Mouse (Mus musculus) testis, adult 2 months (tissue): Measurements from ENCODE around the gene Reep3. TPM values are rescaled to one million over a fixed set of nuclear protein-coding genes. Genes with fewer than 3 reads are reported as not detected.

ENCODE experiments used
- H3K27ac ChIP-seq: fragments of 200-500 bp; 2 replicates; pipeline ENCODE4 v1.5.1; 2012; ENCODE audit warnings: low read depth, low read length; ENCODE audit not compliant: control insufficient read depth, insufficient read depth
- H3K27me3 ChIP-seq: fragments of 200-500 bp; 2 replicates; pipeline ENCODE4 v1.6.1; 2012; ENCODE audit warnings: mild to moderate bottlenecking, low read length, moderate library complexity; ENCODE audit not compliant: control insufficient read depth, insufficient read depth
- H3K36me3 ChIP-seq: fragments of 200-500 bp; 2 replicates; pipeline ENCODE4 v1.6.1; 2012; ENCODE audit warnings: mild to moderate bottlenecking, low read length; ENCODE audit not compliant: control insufficient read depth, insufficient read depth
- H3K4me1 ChIP-seq: fragments of 200-500 bp; 2 replicates; pipeline ENCODE4 v1.6.1; 2012; ENCODE audit warnings: low read length; ENCODE audit not compliant: control insufficient read depth, insufficient read depth
- H3K4me3 ChIP-seq: fragments of 200-500 bp; 2 replicates; pipeline ENCODE4 v1.5.1; 2012; ENCODE audit warnings: low read depth, mild to moderate bottlenecking, low read length, moderate library complexity, mixed read lengths; ENCODE audit not compliant: control insufficient read depth
- CTCF ChIP-seq: fragments of 200-500 bp; IDR thresholded peaks from 2 replicates; pipeline ENCODE4 v1.5.1; 2012; ENCODE audit warnings: low read depth, mild to moderate bottlenecking, inconsistent platforms, low read length, moderate library complexity; ENCODE audit not compliant: control insufficient read depth, insufficient read depth, insufficient replicate concordance
- POLR2A ChIP-seq: fragments of 200-500 bp; IDR thresholded peaks from 2 replicates; pipeline ENCODE4 v1.6.1; 2012; ENCODE audit warnings: low read depth, mild to moderate bottlenecking, inconsistent platforms, low read length, moderate library complexity; ENCODE audit not compliant: control insufficient read depth
- polyA plus RNA-seq: library from polyadenylated mRNA; depleted of rRNA; stranded (reverse); fragments of >200 nt; gene quantifications from 2 replicates; pipeline ENCODE4 v1.2.3, GENCODE M21; 2012

The Reep3 gene
- polyA plus RNA-seq, 1 experiment: 2.3 TPM

DNA sequence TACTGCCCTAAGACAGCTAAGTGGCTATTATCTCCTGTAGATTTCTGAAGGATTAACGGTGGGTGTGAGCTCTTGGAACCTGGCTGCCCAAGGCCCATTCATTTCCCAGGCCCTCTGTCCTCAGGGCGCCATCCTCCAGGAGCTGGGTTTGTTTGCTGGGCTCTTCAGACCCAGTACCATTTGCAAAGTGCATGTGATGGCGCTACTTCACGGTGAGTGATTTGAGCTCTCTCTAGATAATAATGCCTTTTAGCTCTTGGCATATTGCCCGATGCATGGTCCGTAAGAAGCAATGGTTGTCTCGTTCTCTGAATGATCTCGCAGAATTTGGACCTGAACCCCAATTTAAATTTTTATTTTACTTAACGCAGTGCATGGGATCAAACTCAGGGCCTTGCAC is 11.4 kb upstream of the Reep3 start:
- TF ChIP-seq CTCF (no peak), POLR2A (no peak)
- Histone ChIP-seq H3K4me1 (no peaks in the 10 kb centered on the region), H3K4me3 (no peak overlapping the region), H3K27me3 (no peaks in the 10 kb centered on the region), H3K27ac (no peak overlapping the region), H3K36me3 (no peaks in the 10 kb centered on the region)

DNA sequence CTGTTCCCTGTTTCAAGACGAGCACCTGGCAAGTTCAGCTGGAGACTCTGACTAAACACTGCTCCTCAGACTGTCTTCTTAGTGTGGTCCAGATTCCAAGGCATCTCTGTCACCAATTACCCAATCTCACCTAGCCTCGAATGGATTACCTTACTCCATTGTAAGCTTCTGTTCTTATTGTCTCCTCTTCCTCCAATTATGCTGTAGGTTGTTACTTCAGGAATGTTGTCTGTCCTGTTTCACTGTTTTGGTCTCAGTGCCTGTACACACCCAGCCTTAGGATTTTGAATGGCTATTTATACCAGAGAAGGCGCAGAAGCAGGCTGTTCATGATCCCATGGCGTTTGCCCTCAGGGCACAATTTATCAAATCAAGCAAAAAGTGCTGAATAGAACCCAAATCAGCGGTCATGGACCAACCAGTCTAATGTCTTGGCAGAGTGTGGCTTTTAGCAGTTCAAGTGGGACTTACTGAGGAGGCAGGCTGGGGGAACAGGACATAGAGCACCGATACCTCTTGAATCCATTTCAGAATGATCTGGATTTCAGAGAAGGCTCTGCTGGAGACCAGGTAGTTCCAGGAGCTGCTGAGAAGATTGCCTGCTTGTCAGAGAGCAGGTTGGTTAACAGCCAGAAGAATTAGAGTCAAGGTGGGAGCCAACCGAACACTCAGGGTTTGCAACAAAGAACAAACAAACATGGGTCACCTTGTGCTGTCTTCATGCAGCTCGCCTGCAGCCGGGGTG is 10.4 kb upstream of the Reep3 start:
- TF ChIP-seq CTCF: no peak
- Histone ChIP-seq H3K4me1 (no peaks in the 10 kb centered on the region), H3K36me3 (no peaks in the 10 kb centered on the region), H3K4me3 (no peak overlapping the region), H3K27ac (no peak overlapping the region), H3K27me3 (no peaks in the 10 kb centered on the region)

DNA sequence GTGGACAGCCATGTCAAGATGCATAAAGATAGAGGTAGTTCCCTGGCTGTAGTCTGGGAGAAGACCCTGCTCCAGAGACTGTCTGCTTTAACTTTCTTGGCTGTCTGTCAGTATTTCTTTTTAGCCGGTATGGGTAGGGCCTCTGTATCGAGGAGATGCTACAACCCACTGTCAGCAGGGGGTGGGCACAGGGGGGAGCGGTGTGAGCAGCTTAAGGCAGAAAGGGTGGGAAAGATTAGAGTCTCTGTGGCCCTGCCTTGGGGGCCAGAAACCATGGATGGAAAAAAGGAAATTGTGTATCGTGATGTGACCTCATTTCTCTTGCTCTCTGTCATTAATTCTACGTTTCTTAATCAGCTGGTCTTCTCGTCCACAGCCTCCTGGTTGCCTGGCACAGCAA is 9.7 kb upstream of the Reep3 start:
- no peak for TF ChIP-seq POLR2A
- H3K27me3 ChIP-seq: no peaks in the 10 kb centered on the region
- H3K27ac ChIP-seq: no peak overlapping the region
- H3K36me3 ChIP-seq: no peaks in the 10 kb centered on the region
- no peak overlapping the region for H3K4me3 ChIP-seq
- no peaks in the 10 kb centered on the region for H3K4me1 ChIP-seq

DNA sequence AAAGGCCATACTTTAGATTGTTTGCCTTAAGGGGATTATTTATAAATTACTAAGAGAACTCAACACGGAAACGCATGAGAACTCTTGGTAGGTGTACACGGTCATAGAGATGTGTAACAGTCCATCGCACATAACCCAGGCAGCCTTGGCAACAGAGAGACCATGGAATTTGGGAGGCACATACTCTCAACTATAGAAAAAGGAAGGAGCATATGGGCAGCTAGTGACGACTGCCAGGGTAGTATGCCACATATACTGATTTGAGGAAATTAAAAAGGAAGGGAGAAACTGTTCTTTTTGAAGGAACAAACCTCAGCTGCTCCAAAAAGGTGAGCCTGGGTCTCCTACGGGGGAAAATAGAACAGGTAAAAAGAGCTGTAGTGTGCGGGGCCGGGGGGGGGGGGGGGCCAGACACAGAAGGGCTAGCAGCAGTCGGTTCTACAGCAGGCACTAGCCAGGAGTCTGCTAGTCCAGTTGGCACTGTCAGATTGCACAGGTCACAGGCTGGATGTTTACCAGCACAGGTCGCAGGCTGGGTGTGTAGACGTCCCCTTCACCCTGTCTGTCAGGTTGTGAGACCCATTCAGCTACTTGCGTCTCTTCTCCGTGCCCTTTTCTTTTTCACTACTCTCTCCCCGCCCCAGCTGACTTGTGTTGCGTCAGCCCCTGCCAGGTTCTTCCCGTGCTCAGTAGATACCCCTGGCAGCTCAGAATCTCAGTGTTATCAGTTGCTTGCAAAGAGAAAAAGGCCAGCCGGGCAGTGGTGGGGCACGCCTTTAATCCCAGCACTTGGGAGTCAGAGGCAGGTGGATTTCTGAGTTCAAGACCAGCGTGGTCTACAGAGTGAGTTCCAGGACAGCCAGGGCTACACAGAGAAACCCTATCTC is 8.8 kb upstream of the Reep3 start:
- Histone ChIP-seq H3K4me1 (no peaks in the 10 kb centered on the region), H3K36me3 (no peaks in the 10 kb centered on the region), H3K27me3 (no peaks in the 10 kb centered on the region), H3K27ac (no peak overlapping the region), H3K4me3 (no peak overlapping the region)
- no peak for TF ChIP-seq CTCF
- no peak for TF ChIP-seq POLR2A

DNA sequence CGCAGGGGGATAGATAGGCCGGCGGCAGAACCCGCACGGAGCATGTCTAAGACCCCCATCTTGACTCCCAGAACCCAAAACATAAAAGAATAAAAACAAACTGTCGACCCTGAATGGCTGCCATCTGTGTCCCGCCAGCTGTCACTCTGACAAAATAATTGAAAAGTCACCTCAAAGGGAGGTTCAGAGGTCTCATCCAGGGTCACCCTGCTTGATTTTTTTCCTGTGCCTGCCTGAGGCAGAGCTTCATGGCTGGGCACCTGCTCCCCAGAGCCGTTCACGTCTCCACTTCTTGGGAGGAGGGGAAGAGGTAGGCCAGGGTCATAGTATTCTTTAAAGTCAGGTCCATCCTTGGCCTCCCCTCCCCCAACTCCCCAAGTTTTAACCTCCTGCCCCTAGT is 7.8 kb upstream of the Reep3 start:
- H3K27ac ChIP-seq: no peak overlapping the region
- no peak for TF ChIP-seq POLR2A
- no peak for TF ChIP-seq CTCF

DNA sequence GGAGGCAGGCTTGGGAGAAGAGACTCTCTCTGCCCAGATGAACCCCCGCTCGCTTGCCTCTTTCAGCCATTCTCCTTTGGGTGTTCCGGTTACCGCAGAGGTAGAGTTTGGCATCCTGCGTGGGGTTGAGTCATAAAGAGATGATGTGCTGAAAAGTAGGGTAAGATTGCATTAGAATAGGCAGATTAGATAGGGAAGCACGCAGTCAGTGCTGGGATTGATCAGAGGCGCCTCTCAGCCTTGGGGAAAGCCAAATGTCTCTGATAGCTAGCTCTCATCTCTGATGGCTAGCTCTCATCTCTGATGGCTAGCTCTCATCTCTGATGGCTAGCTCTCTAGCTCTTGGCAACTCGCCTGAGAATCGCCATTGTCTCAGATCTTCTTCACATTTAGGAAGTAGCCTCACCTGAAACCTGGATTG is 4.1 kb upstream of the Reep3 start:
- Histone ChIP-seq H3K4me1 (peaks cover 8% of the 10 kb centered on the region), H3K36me3 (no peaks in the 10 kb centered on the region), H3K4me3 (no peak overlapping the region), H3K27me3 (no peaks in the 10 kb centered on the region), H3K27ac (no peak overlapping the region)
- TF ChIP-seq CTCF: no peak
- no peak for TF ChIP-seq POLR2A

More for the DNA sequence above, 7.8 kb upstream of the Reep3 start:
- Histone ChIP-seq H3K4me3 (no peak overlapping the region), H3K4me1 (no peaks in the 10 kb centered on the region), H3K36me3 (no peaks in the 10 kb centered on the region), H3K27me3 (no peaks in the 10 kb centered on the region)

DNA sequence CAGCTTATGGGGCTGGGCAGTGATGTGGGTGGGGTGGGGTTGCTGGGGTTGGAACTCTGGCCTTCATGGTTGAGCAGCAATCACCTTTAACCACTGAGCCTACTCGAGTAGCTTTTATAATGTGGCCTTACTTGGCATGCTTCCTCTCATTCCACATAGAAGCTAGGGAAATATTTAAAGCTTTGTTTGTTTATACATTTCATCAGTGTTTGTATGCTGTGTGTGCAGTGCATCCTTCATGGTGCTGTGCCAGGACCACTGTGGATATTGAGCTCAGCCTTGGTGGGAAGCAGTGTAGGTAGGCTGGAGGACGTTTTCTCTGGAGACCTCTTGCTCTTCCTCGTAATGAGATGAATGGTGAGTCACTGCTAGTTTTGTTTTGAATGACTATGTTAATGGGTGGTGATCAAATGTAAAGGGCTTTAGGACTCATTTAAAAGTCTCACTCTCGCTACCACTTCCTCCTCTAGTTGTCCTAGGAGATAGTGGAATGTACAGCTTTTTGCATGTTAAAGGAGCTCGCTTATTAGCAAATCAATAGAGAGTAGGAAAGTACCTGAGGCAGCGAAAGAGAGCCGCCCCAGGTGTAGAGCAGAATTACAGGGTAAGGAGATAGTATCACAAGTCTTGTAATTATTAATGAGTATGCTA is 3.4 kb upstream of the Reep3 start:
- H3K27ac ChIP-seq: no peak overlapping the region
- H3K27me3 ChIP-seq: no peaks in the 10 kb centered on the region
- peaks cover 9% of the 10 kb centered on the region for H3K4me1 ChIP-seq
- no peak for TF ChIP-seq POLR2A
- TF ChIP-seq CTCF: no peak
- H3K36me3 ChIP-seq: no peaks in the 10 kb centered on the region
- no peak overlapping the region for H3K4me3 ChIP-seq
